Mouse (Mus musculus) duodenum, adult 2 months (tissue): Measurements from ENCODE around the gene Dhx16. TPM values are rescaled to one million over a fixed set of nuclear protein-coding genes. Genes with fewer than 3 reads are reported as not detected.

Source experiments
- polyA plus RNA-seq: library from polyadenylated mRNA; depleted of rRNA; stranded (reverse); fragments of >200 nt; gene quantifications from 2 replicates; pipeline ENCODE4 v1.2.3, GENCODE M21; 2012; ENCODE audit warnings: low replicate concordance; rRNA removed

Dhx16 gene
- polyA plus RNA-seq: 36.5 and 59.4 TPM in 2 replicates

DNA sequence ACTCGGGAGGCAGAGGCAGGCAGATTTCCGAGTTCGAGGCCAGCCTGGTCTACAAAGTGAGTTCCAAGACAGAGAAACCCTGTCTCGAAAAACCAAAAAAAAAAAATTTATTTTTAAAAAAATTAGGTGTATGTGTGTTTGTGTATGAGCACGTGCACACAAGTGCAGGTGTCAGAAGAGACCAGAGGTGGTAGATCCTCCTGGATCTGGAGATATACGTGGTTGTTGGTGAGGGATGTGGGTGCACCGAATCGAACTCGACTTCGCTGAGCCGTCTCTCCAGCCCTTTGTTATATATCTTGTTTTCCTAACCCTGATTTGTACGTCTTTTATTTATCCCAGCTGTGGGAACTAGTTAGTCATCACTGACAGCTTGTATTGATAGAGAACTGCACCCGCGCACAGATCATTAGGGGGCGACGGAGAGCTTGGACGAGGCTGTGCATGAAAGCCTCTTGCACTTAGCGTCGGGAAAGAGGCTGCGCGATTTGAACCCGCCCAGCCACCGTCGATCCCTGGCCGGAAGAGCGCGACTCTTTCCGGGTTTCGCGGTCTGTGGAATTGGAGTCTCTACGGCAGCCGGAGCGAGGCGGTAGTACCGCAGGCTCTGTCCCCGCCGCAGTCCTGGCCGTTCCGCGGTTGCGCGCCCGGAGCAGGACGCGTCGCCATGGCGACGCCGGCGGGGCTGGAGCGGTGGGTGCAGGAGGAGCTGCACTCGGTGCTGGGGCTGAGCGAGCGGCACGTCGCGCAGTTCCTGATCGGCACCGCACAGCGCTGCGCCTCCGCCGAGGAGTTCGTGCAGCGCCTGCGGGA, at the start of gene Dhx16:
Gene Dhx16, plus strand, starts transcription at position 575 of the 813 bp plus-strand sequence.

DNA sequence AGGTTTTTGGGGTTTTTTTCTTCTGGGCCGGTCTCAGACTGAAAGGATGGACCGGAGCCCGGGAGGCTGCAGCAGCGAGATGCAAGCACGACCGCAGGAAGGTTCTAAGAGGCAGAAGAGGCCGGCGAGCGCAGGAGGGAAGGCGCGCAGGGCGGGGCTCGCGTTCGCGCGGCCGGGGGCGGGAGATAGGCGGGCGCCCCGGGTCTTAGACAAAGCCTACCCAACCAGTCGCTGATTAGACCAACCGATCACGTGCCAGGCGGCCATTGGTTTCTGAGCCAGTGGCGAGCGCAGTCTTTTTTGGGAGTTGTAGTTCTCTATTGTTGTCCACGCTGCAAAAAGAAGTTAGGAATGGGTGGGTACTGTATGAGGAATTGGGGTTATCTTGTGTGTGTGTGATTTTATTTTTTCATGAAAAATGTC, 41.5 kb upstream of the Dhx16 start, which contains the start of gene Tubb5:
Gene Tubb5, minus strand, starts transcription at position 185 of the 423 bp plus-strand sequence.

GRCm38 (mm10) chr17:35841076-35841950, 38.3 kb upstream of the Dhx16 start, which contains the start of gene Mdc1:
TSS of gene Mdc1 (plus strand) at chr17:35841515.

GRCm38 (mm10) chr17:35861198-35861857, 18.3 kb upstream of the Dhx16 start, which contains the start of gene Nrm:
TSS of gene Nrm (plus strand) at chr17:35861318.

GRCm38 (mm10) chr17:35865481-35866280, 13.9 kb upstream of the Dhx16 start, which contains the start of gene Ppp1r18:
TSS of gene Ppp1r18 (plus strand) at chr17:35865593.

DNA sequence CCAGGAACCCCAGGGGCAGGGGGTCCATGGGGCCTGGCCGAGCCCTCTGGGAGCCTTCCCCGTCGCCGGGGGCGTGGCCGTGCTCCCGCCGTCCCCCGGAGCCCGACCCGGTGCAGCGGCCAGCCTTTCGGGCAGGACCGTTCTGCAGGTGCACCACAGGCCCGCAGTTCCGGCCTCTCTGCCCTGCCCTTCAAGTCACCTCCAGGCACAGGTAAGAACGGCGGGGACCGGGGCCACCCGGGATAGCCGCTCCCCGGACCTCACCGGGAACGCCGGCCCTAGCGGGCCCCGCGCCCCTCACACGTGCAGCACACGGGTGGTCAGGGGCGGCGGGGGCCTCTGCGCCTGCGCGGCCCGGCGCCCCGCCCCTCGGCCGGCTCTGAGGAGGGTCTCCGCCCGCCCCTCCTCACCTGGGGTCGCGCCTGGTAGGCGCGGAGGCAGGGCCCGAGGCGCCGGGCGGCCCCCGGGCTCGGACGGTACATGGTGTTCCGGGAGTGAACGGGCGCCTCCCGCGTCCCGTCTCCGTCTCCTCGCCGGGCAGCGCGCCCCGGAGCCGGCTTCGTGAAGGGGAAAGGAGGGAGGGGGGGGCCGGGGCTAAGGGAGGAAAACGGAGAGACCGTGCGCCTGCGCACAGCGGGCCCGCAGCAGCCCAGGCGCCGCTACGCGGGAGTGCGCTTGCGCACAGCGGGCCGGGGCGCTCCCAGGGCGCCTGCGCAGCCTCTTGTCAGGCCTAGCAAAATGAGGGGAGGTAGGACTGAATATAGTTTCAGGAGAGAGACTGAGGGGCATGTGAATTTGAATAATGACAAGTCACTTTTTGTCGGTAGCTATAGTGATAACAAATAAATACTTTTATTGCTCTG, 17.4 kb downstream of the Dhx16 start, which contains the start of gene 2310061I04Rik:
Gene 2310061I04Rik, minus strand, starts transcription at position 651 of the 863 bp plus-strand sequence.

GRCm38 (mm10) chr17:35909919-35910369, 30.3 kb downstream of the Dhx16 start, which contains the start of gene Atat1:
TSS of gene Atat1 (minus strand) at chr17:35910075.

DNA sequence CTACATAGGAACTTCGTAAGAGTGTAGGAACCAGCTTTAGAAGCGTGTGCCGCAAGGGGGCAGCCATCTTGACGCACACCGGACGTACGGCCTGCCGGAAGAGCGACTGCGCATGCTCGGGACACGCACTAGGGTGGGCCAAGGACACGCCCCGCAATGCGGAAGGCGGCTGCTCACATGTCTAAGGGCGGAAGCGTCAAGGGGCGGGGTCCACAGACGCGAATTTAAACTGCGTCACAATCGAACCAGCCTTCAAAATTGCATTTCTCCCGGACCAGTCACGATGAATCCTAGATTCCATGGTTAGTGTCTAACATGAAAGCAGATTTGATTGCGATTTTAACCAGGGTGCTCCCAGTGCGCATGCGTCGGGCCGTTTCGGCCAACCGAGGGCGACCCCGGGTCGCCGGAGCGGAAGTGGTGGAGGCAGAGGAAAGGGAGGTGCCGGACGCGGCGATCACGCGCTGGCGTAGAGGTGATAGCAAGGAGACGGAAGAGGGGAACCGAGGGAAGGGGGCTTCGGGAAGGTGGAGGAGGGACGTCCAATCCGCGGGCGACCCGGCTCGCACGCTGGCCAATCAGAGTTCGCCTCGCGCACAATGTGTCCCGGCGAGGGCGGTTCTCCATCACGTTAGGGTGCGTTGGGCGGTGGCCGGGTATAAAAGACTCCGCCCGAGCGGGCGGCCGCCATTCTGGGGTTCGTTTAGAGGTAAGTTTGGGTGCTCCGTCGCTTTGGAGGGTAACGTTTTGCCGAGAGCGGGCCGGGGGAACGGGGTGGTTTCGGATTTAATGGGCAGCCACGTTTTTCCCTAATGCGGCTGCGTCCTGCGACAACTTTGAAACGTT, 36.9 kb downstream of the Dhx16 start, which contains the start of the genes Mrps18b and Ppp1r10:
Gene Mrps18b, minus strand, starts transcription at position 93 of the 846 bp plus-strand sequence.
Gene Ppp1r10, plus strand, starts transcription at position 138 of the 846 bp plus-strand sequence.

Other genes with a start within 250 kb of the Dhx16 start
- gene Mucl3, start 236.1 kb upstream of the Dhx16 start, polyA plus RNA-seq: 0.17 and 64.7 TPM in 2 replicates
- 32.7 and 37.8 TPM in 2 replicates for gene Vars2, start 212.2 kb upstream of the Dhx16 start, polyA plus RNA-seq
- 14.5 and 14.8 TPM in 2 replicates for gene Gtf2h4, start 206.1 kb upstream of the Dhx16 start, polyA plus RNA-seq
- 63.7 and 75.5 TPM in 2 replicates for gene Ddr1, start 175.2 kb upstream of the Dhx16 start, polyA plus RNA-seq
- gene Ier3, start 58.1 kb upstream of the Dhx16 start, polyA plus RNA-seq: 20.3 and 22.3 TPM in 2 replicates
- 39.8 and 40.1 TPM in 2 replicates for gene Flot1, start 56.6 kb upstream of the Dhx16 start, polyA plus RNA-seq
- gene Tubb5, start 41.5 kb upstream of the Dhx16 start, polyA plus RNA-seq: 105 and 114 TPM in 2 replicates
- gene Mdc1, start 38.3 kb upstream of the Dhx16 start, polyA plus RNA-seq: 1.4 and 3.0 TPM in 2 replicates
- 13.6 and 21.1 TPM in 2 replicates for gene Nrm, start 18.5 kb upstream of the Dhx16 start, polyA plus RNA-seq
- 16.2 and 25.7 TPM in 2 replicates for gene Ppp1r18, start 14.2 kb upstream of the Dhx16 start, polyA plus RNA-seq
- 180 and 283 TPM in 2 replicates for gene 2310061I04Rik, start 17.6 kb downstream of the Dhx16 start, polyA plus RNA-seq
- 47.1 and 64.0 TPM in 2 replicates for gene Atat1, start 30.3 kb downstream of the Dhx16 start, polyA plus RNA-seq
- gene Mrps18b, start 36.6 kb downstream of the Dhx16 start, polyA plus RNA-seq: 74.3 and 76.9 TPM in 2 replicates
- 25.8 and 36.2 TPM in 2 replicates for gene Ppp1r10, start 36.6 kb downstream of the Dhx16 start, polyA plus RNA-seq
- gene Abcf1, start 89.9 kb downstream of the Dhx16 start, polyA plus RNA-seq: 60.3 and 89.7 TPM in 2 replicates
- 17.2 and 34.2 TPM in 2 replicates for gene Gnl1, start 100.0 kb downstream of the Dhx16 start, polyA plus RNA-seq
- 8.2 and 8.5 TPM in 2 replicates for gene Prr3, start 100.4 kb downstream of the Dhx16 start, polyA plus RNA-seq
- 1.2 and 1.9 TPM in 2 replicates for gene H2-T24, start 140.7 kb downstream of the Dhx16 start, polyA plus RNA-seq
- 247 and 672 TPM in 2 replicates for gene H2-T23, start 153.0 kb downstream of the Dhx16 start, polyA plus RNA-seq
- gene H2-T22, start 162.9 kb downstream of the Dhx16 start, polyA plus RNA-seq: 22.4 and 45.9 TPM in 2 replicates
- gene Gm6034, start 163.1 kb downstream of the Dhx16 start, polyA plus RNA-seq: not detected in 2 replicates
- 46.7 and 279 TPM in 2 replicates for gene Gm11127, start 178.6 kb downstream of the Dhx16 start, polyA plus RNA-seq
- gene Gm19684, start 241.9 kb downstream of the Dhx16 start, polyA plus RNA-seq: 0.06 TPM in 2 replicates
- 12.6 and 15.9 TPM in 2 replicates for gene Gm7030, start 249.6 kb downstream of the Dhx16 start, polyA plus RNA-seq